Comparison of ENCODE assay signal across 8 mouse cellular contexts in genomic region chr12:82415690-82416364, GRCm38 (mm10).
A peak's percentile ranks its signal among the peaks of the same experiment; 100 is the strongest.
DNase-seq lines count a peak whose midpoint lies in the region; ATAC-seq and TF ChIP-seq lines count a peak whose summit lies in the region.

No protein-coding gene starts in this region.

- intact Hi-C loops in left cerebral cortex, adult 2 months (cut with DNase I): no loop called here
- intact Hi-C loops in left cerebral cortex, postnatal 36 days (cut with DNase I): no loop called here

- H3K4me2 ChIP-seq in limb, embryonic 15.5 days: no peak overlapping the region
- no peak overlapping the region for H3K4me2 ChIP-seq in intestine, embryonic 16.5 days (ENCODE audit: low read depth, low read length)

- H3K4me1 ChIP-seq in limb, embryonic 15.5 days: peaks cover 35% of the 10 kb centered on the region
- 0 out of 2 replicates have a peak, but pooled peaks cover 5% of the 10 kb centered on the region for H3K4me1 ChIP-seq in intestine, embryonic 16.5 days (ENCODE audit: control insufficient read depth, insufficient read depth, low read length)

- DNase-seq in left cerebral cortex, adult 2 months (ENCODE audit: extremely low spot score in 1 of 2, low spot score in 2 of 2): no peak
- no peak for DNase-seq in left cerebral cortex, postnatal 36 days (ENCODE audit: low spot score in 2 of 2)
- DNase-seq in cerebellum, adult 11 months: peak; percentile 77
- peak; percentile 46 to 59 for DNase-seq in gastrocnemius, postnatal 4 days (ENCODE audit: low spot score in 2 of 2)
- DNase-seq in right cerebral cortex, postnatal 14 days: no peak
- no peak for DNase-seq in urinary bladder, postnatal 4 days (ENCODE audit: low spot score in 2 of 2)

- ATAC-seq in limb, embryonic 15.5 days (ENCODE audit: insufficient number of reproducible peaks, low FRiP score, low TSS enrichment, low read depth): peak; percentile 78
- no peak for ATAC-seq in intestine, embryonic 16.5 days

- no peak overlapping the region for H3K9ac ChIP-seq in limb, embryonic 15.5 days
- H3K9ac ChIP-seq in intestine, embryonic 16.5 days (ENCODE audit: low read depth, low read length): no peak overlapping the region

- H3K4me3 ChIP-seq in left cerebral cortex, adult 2 months: no peak overlapping the region
- H3K4me3 ChIP-seq in limb, embryonic 15.5 days: no peak overlapping the region
- no peak overlapping the region for H3K4me3 ChIP-seq in intestine, embryonic 16.5 days (ENCODE audit: low read length)

- no peaks in the 10 kb centered on the region for H3K9me3 ChIP-seq in limb, embryonic 15.5 days
- no peaks in the 10 kb centered on the region for H3K9me3 ChIP-seq in intestine, embryonic 16.5 days (ENCODE audit: control insufficient read depth, low read length)

- no peaks in the 10 kb centered on the region for H3K27me3 ChIP-seq in limb, embryonic 15.5 days
- no peaks in the 10 kb centered on the region for H3K27me3 ChIP-seq in intestine, embryonic 16.5 days (replicated peaks; ENCODE audit: control insufficient read depth, insufficient read depth, low read length)

- 65% methylated on average over 4 of the region's 4 CpGs for WGBS in limb, embryonic 15.5 days
- WGBS in intestine, embryonic 16.5 days: 86% methylated on average over 4 of the region's 4 CpGs

- H3K27ac ChIP-seq in left cerebral cortex, adult 2 months: no peak overlapping the region
- peak overlapping the region; percentile 59 for H3K27ac ChIP-seq in limb, embryonic 15.5 days
- H3K27ac ChIP-seq in intestine, embryonic 16.5 days (ENCODE audit: low read length): no peak overlapping the region

- peak; percentile 30; the same call in 1 of the 2 replicates for TF ChIP-seq CTCF in left cerebral cortex, adult 2 months (IDR thresholded peaks at IDR 0.05)

- peaks cover 15% of the 10 kb centered on the region for H3K36me3 ChIP-seq in limb, embryonic 15.5 days
- H3K36me3 ChIP-seq in intestine, embryonic 16.5 days (ENCODE audit: control insufficient read depth, insufficient read depth, low read length): peaks cover 8% of the 10 kb centered on the region

Comparison
In these comparisons a context has a peak if more than half of its experiments do, and no peak if none do; other contexts are left out.
1. DNase-seq: peak in cerebellum, adult 11 months (single experiment) and gastrocnemius, postnatal 4 days (2 of 2); none in left cerebral cortex, adult 2 months (0 of 2), left cerebral cortex, postnatal 36 days (0 of 2), right cerebral cortex, postnatal 14 days (single experiment) and urinary bladder, postnatal 4 days (0 of 2).